Mouse (Mus musculus) hindbrain, embryonic 15.5 days (tissue): ENCODE measurements around the gene Urb1. TPM values are rescaled to one million over a fixed set of nuclear protein-coding genes. Genes with fewer than 3 reads are reported as not detected.

Source experiments
- ATAC-seq: fragments of 200-750 bp; cut with Nextera tagmentation; 2 replicates; pipeline ENCODE4 v1.8.0; 2017; ENCODE audit warnings: low read depth, moderate number of reproducible peaks, moderate TSS enrichment; ENCODE audit not compliant: low FRiP score
- H3K27ac ChIP-seq: fragments of 300-500 bp; sonication (generic); replicated peaks from 2 replicates; pipeline ENCODE4 v1.5.1; 2015; ENCODE audit warnings: mild to moderate bottlenecking, inconsistent platforms
- H3K27me3 ChIP-seq: fragments of 300-500 bp; sonication (generic); 2 replicates; pipeline ENCODE4 v1.6.1; 2015; ENCODE audit warnings: control low read depth, inconsistent platforms
- H3K36me3 ChIP-seq: fragments of 300-500 bp; sonication (generic); 2 replicates; pipeline ENCODE4 v1.6.1; 2015; ENCODE audit warnings: control low read depth, inconsistent platforms
- H3K4me1 ChIP-seq: fragments of 300-500 bp; sonication (generic); replicated peaks from 2 replicates; pipeline ENCODE4 v1.6.1; 2015; ENCODE audit warnings: control low read depth, inconsistent platforms
- H3K4me2 ChIP-seq: fragments of 300-500 bp; sonication (generic); 2 replicates; pipeline ENCODE4 v1.6.1; 2015; ENCODE audit warnings: moderate library complexity, mild to moderate bottlenecking, inconsistent platforms
- H3K4me3 ChIP-seq: fragments of 300-500 bp; sonication (generic); 2 replicates; pipeline ENCODE4 v1.5.1; 2015; ENCODE audit warnings: mild to moderate bottlenecking, inconsistent platforms
- H3K9ac ChIP-seq: fragments of 300-500 bp; sonication (generic); 2 replicates; pipeline ENCODE4 v1.6.1; 2015; ENCODE audit warnings: inconsistent platforms
- H3K9me3 ChIP-seq: fragments of 300-500 bp; sonication (generic); 2 replicates; pipeline ENCODE4 v1.6.1; 2016; ENCODE audit warnings: control low read depth, inconsistent platforms
- WGBS: fragments of 180-500 bp; shearing (Covaris S2); methylation state at CpG from one replicate; pipeline ENCODE4 v1.1.7; 2015; 5-methylcytosine and 5-hydroxymethylcytosine counted together
- polyA plus RNA-seq: library from polyadenylated mRNA; unstranded; fragments of >200 nt; fragmentation: Nextera tagmentation; extraction: Ambion mirVana; gene quantifications from 2 replicates; pipeline ENCODE4 v1.2.1, GENCODE M21; 2015

Urb1 gene
- polyA plus RNA-seq, 1 experiment from 2014 or later, result 9.3 TPM

DNA sequence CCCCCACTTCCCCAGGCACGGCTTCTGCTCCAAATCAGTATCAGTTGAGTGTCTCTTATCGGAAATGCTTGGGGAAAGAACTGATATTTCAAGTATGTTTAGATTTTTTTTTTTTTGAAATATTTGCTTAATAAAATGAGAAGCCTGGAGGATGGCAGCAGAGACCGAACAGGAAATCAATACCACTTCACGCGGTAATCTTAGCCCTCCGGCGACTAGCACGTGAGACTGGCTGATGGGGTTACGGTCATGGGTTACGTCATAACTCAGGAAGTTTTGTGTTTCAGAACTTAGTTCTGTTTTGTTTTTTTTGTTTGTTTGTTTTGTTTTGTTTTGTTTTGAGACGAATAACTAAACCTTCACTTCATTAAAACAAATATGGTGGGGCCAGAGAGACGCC, 99.9 kb downstream of the Urb1 start:
- H3K4me1 ChIP-seq, result peaks cover 33% of the 10 kb centered on the region
- no peaks in the 10 kb centered on the region; the same call in 1 of the 2 replicates for H3K27me3 ChIP-seq
- H3K9me3 ChIP-seq, result no peaks in the 10 kb centered on the region
- no peak for ATAC-seq
- H3K36me3 ChIP-seq, result no peaks in the 10 kb centered on the region
- H3K4me3 ChIP-seq, result peak overlapping the region; percentile 34
- H3K9ac ChIP-seq, result peak overlapping the region; percentile 37
- whole genome bisulfite sequencing, result 43% methylated on average over 12 of the region's 12 CpGs
- H3K4me2 ChIP-seq, result peak overlapping the region; percentile 69
- H3K27ac ChIP-seq, result peak overlapping the region; percentile 82

DNA sequence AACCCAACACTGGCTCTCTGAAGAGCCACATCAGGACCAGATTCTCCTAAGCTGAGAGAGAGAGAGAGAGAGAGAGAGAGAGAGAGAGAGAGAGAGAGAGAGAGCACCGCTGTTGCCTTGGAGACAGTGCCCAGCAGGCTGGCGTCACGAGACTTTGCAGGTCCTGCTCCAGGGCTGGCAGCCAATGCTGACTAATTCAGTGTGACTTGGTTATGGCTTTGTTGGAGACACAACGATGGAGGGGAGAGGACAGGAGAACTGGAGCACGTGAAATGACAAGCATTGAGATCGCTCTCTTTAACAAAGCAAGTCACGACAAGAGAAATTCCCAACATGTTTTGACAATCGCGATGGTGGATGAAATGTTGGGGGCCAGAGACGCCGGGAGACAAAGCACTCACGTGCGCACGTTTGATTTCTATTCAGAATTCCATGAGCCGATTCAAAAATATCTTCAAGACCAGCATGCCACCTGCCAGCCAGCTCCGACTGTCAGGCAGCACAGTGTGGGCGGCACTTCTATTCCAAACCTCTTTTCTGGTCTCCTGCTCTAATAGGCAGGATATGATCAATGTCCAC, 100.4 kb downstream of the Urb1 start:
- 10% methylated on average over 17 of the region's 17 CpGs for WGBS
- H3K27me3 ChIP-seq, result no peaks in the 10 kb centered on the region; the same call in 1 of the 2 replicates
- peak overlapping the region; percentile 69 for H3K4me2 ChIP-seq
- peak overlapping the region; percentile 34 for H3K4me3 ChIP-seq
- H3K9ac ChIP-seq, result peak overlapping the region; percentile 37
- H3K36me3 ChIP-seq, result no peaks in the 10 kb centered on the region
- peaks cover 33% of the 10 kb centered on the region for H3K4me1 ChIP-seq
- H3K27ac ChIP-seq, result peak overlapping the region; percentile 82
- ATAC-seq, result peak; percentile 90
- H3K9me3 ChIP-seq, result no peaks in the 10 kb centered on the region

DNA sequence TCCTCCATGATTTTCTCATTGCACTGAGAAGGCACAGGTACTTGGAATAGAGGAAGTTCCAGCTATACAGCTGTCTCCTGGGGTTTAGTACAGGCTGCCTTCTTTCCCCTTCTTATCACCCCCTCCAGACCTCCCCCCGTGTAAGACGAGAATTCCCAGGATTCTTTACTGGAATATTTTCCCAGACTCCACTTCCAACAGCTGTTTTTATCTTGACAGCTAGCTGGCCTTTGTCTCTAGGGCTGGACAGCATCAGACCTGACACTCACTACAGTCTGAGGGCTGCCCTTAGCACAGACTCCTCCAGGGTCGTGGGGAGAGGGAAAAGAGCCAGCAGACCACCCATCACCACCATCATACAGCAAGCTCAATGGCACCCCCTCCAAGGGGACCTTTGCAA, 103.9 kb downstream of the Urb1 start:
- Histone ChIP-seq H3K4me3 (no peak overlapping the region), H3K27ac (no peak overlapping the region), H3K9me3 (no peaks in the 10 kb centered on the region), H3K36me3 (no peaks in the 10 kb centered on the region), H3K9ac (no peak overlapping the region), H3K4me1 (peaks cover 22% of the 10 kb centered on the region), H3K27me3 (no peaks in the 10 kb centered on the region), H3K4me2 (no peak overlapping the region)
- WGBS, result 53% methylated on average over 3 of the region's 3 CpGs
- no peak for ATAC-seq

DNA sequence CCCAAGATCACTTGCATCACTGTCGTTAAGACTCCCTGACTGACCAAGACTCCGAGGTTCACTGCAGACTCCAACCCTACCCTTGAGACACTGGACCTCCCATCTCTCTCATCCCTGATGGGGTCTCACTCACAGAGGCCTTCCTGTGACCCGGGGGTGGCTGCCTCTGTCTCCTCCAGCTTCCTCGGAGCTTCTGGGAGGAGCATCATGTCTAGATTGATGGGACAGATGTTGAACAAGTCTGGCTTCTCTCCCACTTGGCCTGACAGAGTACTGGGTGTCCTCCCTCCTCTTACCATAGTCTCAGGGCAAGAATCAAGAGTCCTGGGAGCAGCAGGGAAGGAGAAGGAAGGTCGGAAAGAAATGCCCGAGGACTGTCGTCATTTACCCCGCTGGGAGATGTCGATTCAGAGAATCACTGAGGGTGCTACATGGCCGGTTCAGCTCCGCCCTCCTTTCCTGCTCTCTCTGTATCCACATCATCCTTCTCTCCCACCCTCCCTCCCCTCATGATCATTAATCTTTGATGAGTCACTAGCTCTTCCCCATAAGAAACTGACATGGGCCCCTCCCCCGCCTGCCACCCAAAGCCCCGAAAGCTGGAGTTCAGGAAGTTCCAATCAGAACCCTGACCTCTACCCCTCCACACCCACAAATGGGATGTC, 105.9 kb downstream of the Urb1 start:
- Histone ChIP-seq H3K36me3 (no peaks in the 10 kb centered on the region), H3K4me3 (no peak overlapping the region), H3K9me3 (no peaks in the 10 kb centered on the region), H3K4me1 (peaks cover 6% of the 10 kb centered on the region), H3K4me2 (no peak overlapping the region), H3K27me3 (no peaks in the 10 kb centered on the region), H3K27ac (no peak overlapping the region), H3K9ac (no peak overlapping the region)
- no peak for ATAC-seq
- WGBS, result 74% methylated on average over 13 of the region's 13 CpGs

DNA sequence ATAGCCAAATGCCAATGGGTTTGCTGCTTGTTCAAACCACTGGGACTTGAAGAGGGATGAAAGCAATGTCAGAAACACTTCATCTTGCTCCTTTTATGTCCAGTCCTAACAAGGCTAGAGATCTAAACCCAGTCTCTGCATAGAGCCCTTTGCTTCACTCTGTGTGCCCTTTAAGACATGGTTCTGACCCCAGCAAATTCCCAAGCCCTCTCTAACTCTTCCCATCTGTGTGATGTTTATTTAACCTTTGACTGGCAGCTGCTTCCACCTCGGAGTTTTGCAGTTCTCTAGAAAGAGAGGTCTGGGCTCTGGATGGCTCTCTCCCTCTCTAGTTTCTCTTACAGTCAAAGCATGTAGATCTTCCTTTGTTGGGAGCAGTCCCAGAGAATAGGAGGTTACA, 106.6 kb downstream of the Urb1 start:
- Histone ChIP-seq H3K4me3 (no peak overlapping the region), H3K36me3 (no peaks in the 10 kb centered on the region), H3K9ac (no peak overlapping the region), H3K4me2 (no peak overlapping the region), H3K27ac (no peak overlapping the region), H3K27me3 (no peaks in the 10 kb centered on the region), H3K9me3 (no peaks in the 10 kb centered on the region), H3K4me1 (no peaks in the 10 kb centered on the region)
- ATAC-seq, result no peak
- 28% methylated on average over 1 of the region's 1 CpGs for WGBS

DNA sequence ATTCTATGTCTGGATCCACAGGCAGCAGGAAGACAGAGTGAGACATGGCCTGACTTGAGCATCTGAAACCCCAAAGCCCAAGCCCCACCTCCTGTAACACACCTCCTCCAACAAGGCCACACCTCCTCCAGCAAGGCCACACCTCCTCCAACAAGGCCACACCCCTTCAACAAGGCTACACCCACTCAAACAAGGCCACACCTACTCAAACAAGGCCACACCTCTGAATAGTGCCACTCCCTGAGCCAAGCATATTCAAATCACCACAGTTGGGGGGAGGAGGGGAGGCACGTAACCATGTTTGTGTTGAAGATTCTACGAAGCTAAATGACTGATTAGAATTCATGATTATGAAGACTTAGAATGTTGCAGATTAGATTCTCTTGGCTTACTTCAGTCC, 108.7 kb downstream of the Urb1 start:
- no peak overlapping the region for H3K4me3 ChIP-seq
- no peak overlapping the region for H3K9ac ChIP-seq
- H3K9me3 ChIP-seq, result no peaks in the 10 kb centered on the region
- WGBS, result 98% methylated on average over 2 of the region's 2 CpGs
- H3K4me2 ChIP-seq, result no peak overlapping the region
- no peak for ATAC-seq
- no peak overlapping the region for H3K27ac ChIP-seq
- H3K36me3 ChIP-seq, result no peaks in the 10 kb centered on the region
- H3K4me1 ChIP-seq, result no peaks in the 10 kb centered on the region
- H3K27me3 ChIP-seq, result no peaks in the 10 kb centered on the region

Other genes starting within 250 kb of the Urb1 start
- gene Mis18a, start 83.0 kb downstream of the Urb1 start, polyA plus RNA-seq, result 30.1 and 30.3 TPM in 2 replicates
- 0.30 and 0.52 TPM in 2 replicates for gene Mrap, start 72.2 kb downstream of the Urb1 start, polyA plus RNA-seq
- gene Eva1c, start 16.3 kb upstream of the Urb1 start, polyA plus RNA-seq, result 2.8 and 4.5 TPM in 2 replicates
- 51.2 and 53.4 TPM in 2 replicates for gene Cfap298, start 124.7 kb upstream of the Urb1 start, polyA plus RNA-seq
- 48.3 and 52.8 TPM in 2 replicates for gene Synj1, start 200.9 kb upstream of the Urb1 start, polyA plus RNA-seq
- 58.7 and 61.2 TPM in 2 replicates for gene Paxbp1, start 234.1 kb upstream of the Urb1 start, polyA plus RNA-seq